ENCODE assay signal across 22 mouse cellular contexts in the genomic region with DNA sequence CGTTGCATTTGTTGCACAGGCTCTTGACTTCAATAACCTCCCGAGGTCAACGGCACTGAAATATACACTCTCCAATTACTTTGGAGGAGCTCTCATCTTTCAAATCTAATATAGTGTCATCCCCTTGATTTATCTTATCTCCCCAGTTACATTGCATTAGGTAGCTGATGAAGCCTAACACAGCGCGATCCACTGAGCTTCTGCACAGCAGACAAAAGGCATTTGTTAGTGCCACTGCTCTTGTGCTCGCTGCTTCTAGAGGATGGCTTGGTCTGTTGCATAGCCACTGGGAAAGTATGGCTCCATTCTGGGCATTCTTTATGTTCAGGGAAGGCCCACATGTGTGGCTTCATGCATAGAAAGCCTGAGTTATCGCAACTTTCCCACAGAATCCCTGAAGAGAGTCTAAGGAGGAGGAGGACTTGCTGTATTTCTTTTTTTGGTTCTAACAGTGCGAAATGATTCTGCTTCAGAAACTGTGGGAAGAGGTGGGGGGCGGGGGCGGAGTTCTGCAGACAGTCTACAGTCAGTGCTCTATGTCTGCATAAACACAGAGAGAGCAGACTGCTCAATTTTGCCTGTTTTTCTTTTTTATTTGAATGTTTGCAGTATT.
DNase-seq lines count a peak whose midpoint lies in the region; ATAC-seq and TF ChIP-seq lines count a peak whose summit lies in the region.
"Had no signal": no experiment of that assay in that cellular context is flagged by ENCODE, and none has a peak within 500 bp of the region (broad histone marks: within the 10 kb centered on the region; RNA-seq: fewer than 3 reads in every experiment).

No protein-coding gene starts in this region.

- no peak overlapping the region for H3K27ac ChIP-seq in hindbrain, embryonic 11.5 days (ENCODE audit: low read depth, low read length)
- no peak overlapping the region for H3K27ac ChIP-seq in hindbrain, postnatal 0 days
- no peak overlapping the region for H3K27ac ChIP-seq in midbrain, embryonic 16.5 days (ENCODE audit: low read length)
- no peak overlapping the region for H3K27ac ChIP-seq in midbrain, embryonic 14.5 days (replicated peaks; ENCODE audit: low read depth, low read length)
- peak overlapping the region; percentile 62 for H3K27ac ChIP-seq in hindbrain, embryonic 13.5 days
- H3K27ac ChIP-seq in neural tube, embryonic 14.5 days (ENCODE audit: low read depth, low read length), result no peak overlapping the region
- H3K27ac ChIP-seq: forebrain, embryonic 13.5 days; heart, embryonic 10.5 days; limb, embryonic 12.5 days; stomach, postnatal 0 days had no signal

- 79% methylated on average over 10 of the region's 10 CpGs for WGBS in hindbrain, embryonic 11.5 days
- 76% methylated on average over 10 of the region's 10 CpGs for WGBS in hindbrain, postnatal 0 days
- 85% methylated on average over 10 of the region's 10 CpGs for WGBS in midbrain, embryonic 16.5 days
- 86% methylated on average over 10 of the region's 10 CpGs for WGBS in midbrain, embryonic 14.5 days
- WGBS in hindbrain, embryonic 13.5 days, result 71% methylated on average over 10 of the region's 10 CpGs
- WGBS in neural tube, embryonic 14.5 days, result 68% methylated on average over 10 of the region's 10 CpGs

- peak; percentile 42 for ATAC-seq in hindbrain, embryonic 11.5 days (ENCODE audit: low FRiP score)
- ATAC-seq in hindbrain, postnatal 0 days, result no peak
- ATAC-seq in midbrain, embryonic 16.5 days, result 0 out of 2 replicates have a peak, but pooled peaks have one; percentile 31
- ATAC-seq in midbrain, embryonic 14.5 days (ENCODE audit: low FRiP score, low TSS enrichment), result no peak
- peak; percentile 79 for ATAC-seq in hindbrain, embryonic 13.5 days (ENCODE audit: low FRiP score)
- 0 out of 2 replicates have a peak, but pooled peaks have one; percentile 45 for ATAC-seq in neural tube, embryonic 14.5 days (ENCODE audit: low read depth)
- ATAC-seq in cerebellum, adult (ENCODE audit: insufficient number of reproducible peaks, low FRiP score, low TSS enrichment), result no peak
- ATAC-seq: forebrain, embryonic 13.5 days; intestine, embryonic 16.5 days; liver, postnatal 0 days had no signal

- H3K27me3 ChIP-seq in hindbrain, embryonic 11.5 days (ENCODE audit: control insufficient read depth, insufficient read depth, low read length), result no peaks in the 10 kb centered on the region
- H3K27me3 ChIP-seq in hindbrain, postnatal 0 days (ENCODE audit: insufficient read depth, low read length), result no peaks in the 10 kb centered on the region
- no peaks in the 10 kb centered on the region for H3K27me3 ChIP-seq in midbrain, embryonic 16.5 days (ENCODE audit: control insufficient read depth, insufficient read depth, low read depth, low read length)
- H3K27me3 ChIP-seq in midbrain, embryonic 14.5 days (ENCODE audit: control insufficient read depth, insufficient read depth, low read length), result no peaks in the 10 kb centered on the region
- no peaks in the 10 kb centered on the region for H3K27me3 ChIP-seq in hindbrain, embryonic 13.5 days
- H3K27me3 ChIP-seq in neural tube, embryonic 14.5 days (ENCODE audit: control insufficient read depth, insufficient read depth, low read length), result no peaks in the 10 kb centered on the region
- H3K27me3 ChIP-seq: forebrain, embryonic 13.5 days; limb, embryonic 12.5 days had no signal

- no peaks in the 10 kb centered on the region for H3K9me3 ChIP-seq in hindbrain, embryonic 11.5 days (ENCODE audit: control insufficient read depth, low read length)
- H3K9me3 ChIP-seq in hindbrain, postnatal 0 days (ENCODE audit: low read length), result no peaks in the 10 kb centered on the region
- no peaks in the 10 kb centered on the region for H3K9me3 ChIP-seq in midbrain, embryonic 16.5 days (replicated peaks; ENCODE audit: control insufficient read depth, low read length, poor library complexity, severe bottlenecking)
- no peaks in the 10 kb centered on the region for H3K9me3 ChIP-seq in midbrain, embryonic 14.5 days (ENCODE audit: control insufficient read depth, low read length)
- no peaks in the 10 kb centered on the region for H3K9me3 ChIP-seq in hindbrain, embryonic 13.5 days
- no peaks in the 10 kb centered on the region for H3K9me3 ChIP-seq in neural tube, embryonic 14.5 days (ENCODE audit: control insufficient read depth, low read length)
- H3K9me3 ChIP-seq: forebrain, embryonic 13.5 days; heart, embryonic 10.5 days; limb, embryonic 12.5 days had no signal

- no peaks in the 10 kb centered on the region for H3K36me3 ChIP-seq in hindbrain, embryonic 11.5 days (ENCODE audit: control insufficient read depth, insufficient read depth, low read length)
- H3K36me3 ChIP-seq in hindbrain, postnatal 0 days (ENCODE audit: insufficient read depth, low read length), result no peaks in the 10 kb centered on the region; the same call in 1 of the 2 replicates
- no peaks in the 10 kb centered on the region; the same call in 1 of the 2 replicates for H3K36me3 ChIP-seq in midbrain, embryonic 16.5 days (ENCODE audit: control insufficient read depth, insufficient read depth, low read length)
- H3K36me3 ChIP-seq in midbrain, embryonic 14.5 days (ENCODE audit: control insufficient read depth, insufficient read depth, low read length), result 0 out of 2 replicates have a peak, but pooled peaks cover 12% of the 10 kb centered on the region
- H3K36me3 ChIP-seq in hindbrain, embryonic 13.5 days, result peaks cover 11% of the 10 kb centered on the region
- H3K36me3 ChIP-seq in neural tube, embryonic 14.5 days (ENCODE audit: control insufficient read depth, insufficient read depth, low read length), result no peaks in the 10 kb centered on the region
- H3K36me3 ChIP-seq: heart, embryonic 10.5 days had no signal

- H3K4me3 ChIP-seq in hindbrain, embryonic 11.5 days (ENCODE audit: low read depth, low read length), result no peak overlapping the region
- no peak overlapping the region for H3K4me3 ChIP-seq in hindbrain, postnatal 0 days (ENCODE audit: low read length)
- no peak overlapping the region for H3K4me3 ChIP-seq in midbrain, embryonic 16.5 days (ENCODE audit: low read depth, low read length)
- H3K4me3 ChIP-seq in midbrain, embryonic 14.5 days (replicated peaks; ENCODE audit: low read depth, low read length), result no peak overlapping the region
- no peak overlapping the region for H3K4me3 ChIP-seq in hindbrain, embryonic 13.5 days
- no peak overlapping the region for H3K4me3 ChIP-seq in neural tube, embryonic 14.5 days (ENCODE audit: low read depth, low read length)
- H3K4me3 ChIP-seq: forebrain, embryonic 13.5 days; heart, embryonic 10.5 days; limb, embryonic 12.5 days had no signal

- H3K4me2 ChIP-seq in hindbrain, embryonic 11.5 days (replicated peaks; ENCODE audit: low read depth, low read length), result no peak overlapping the region
- H3K4me2 ChIP-seq in hindbrain, postnatal 0 days (ENCODE audit: low read depth, low read length), result no peak overlapping the region
- H3K4me2 ChIP-seq in midbrain, embryonic 16.5 days (ENCODE audit: low read length), result no peak overlapping the region
- H3K4me2 ChIP-seq in midbrain, embryonic 14.5 days (ENCODE audit: low read length), result no peak overlapping the region
- H3K4me2 ChIP-seq in hindbrain, embryonic 13.5 days, result no peak overlapping the region
- H3K4me2 ChIP-seq in neural tube, embryonic 14.5 days (ENCODE audit: low read depth, low read length), result no peak overlapping the region
- H3K4me2 ChIP-seq: forebrain, embryonic 13.5 days; limb, embryonic 12.5 days; liver, embryonic 11.5 days; midbrain, embryonic 11.5 days had no signal

- H3K9ac ChIP-seq in hindbrain, embryonic 11.5 days (ENCODE audit: low read depth, low read length), result no peak overlapping the region
- no peak overlapping the region for H3K9ac ChIP-seq in hindbrain, postnatal 0 days (replicated peaks; ENCODE audit: low read length)
- H3K9ac ChIP-seq in midbrain, embryonic 16.5 days (ENCODE audit: low read depth, low read length), result no peak overlapping the region
- H3K9ac ChIP-seq in midbrain, embryonic 14.5 days (replicated peaks; ENCODE audit: low read length), result no peak overlapping the region
- H3K9ac ChIP-seq in hindbrain, embryonic 13.5 days, result no peak overlapping the region
- no peak overlapping the region for H3K9ac ChIP-seq in neural tube, embryonic 14.5 days (replicated peaks; ENCODE audit: low read depth, low read length)
- H3K9ac ChIP-seq: forebrain, embryonic 13.5 days; limb, embryonic 12.5 days; liver, postnatal 0 days had no signal

- peak; percentile 1 for DNase-seq in hindbrain, embryonic 11.5 days (ENCODE audit: low spot score)
- no peak for DNase-seq in hindbrain, postnatal 0 days (ENCODE audit: low spot score)
- DNase-seq in midbrain, embryonic 14.5 days, result no peak
- no peak for DNase-seq in c-Kit-positive CD71-positive TER-119-positive erythroid progenitor cells, embryonic 14.5 days (ENCODE audit: low spot score)
- DNase-seq: adrenal gland, postnatal 14 days; cerebellum, adult 18-20 months; cerebellum, postnatal 25 days; kidney, postnatal 14 days; layer of hippocampus, postnatal 36 days; liver, postnatal 0 days; lung, postnatal 10 days had no signal

- H3K4me1 ChIP-seq in hindbrain, embryonic 11.5 days (replicated peaks; ENCODE audit: control insufficient read depth, insufficient read depth, low read length), result no peaks in the 10 kb centered on the region
- H3K4me1 ChIP-seq in hindbrain, postnatal 0 days (ENCODE audit: insufficient read depth, low read length), result no peaks in the 10 kb centered on the region
- no peaks in the 10 kb centered on the region for H3K4me1 ChIP-seq in midbrain, embryonic 16.5 days (ENCODE audit: control insufficient read depth, insufficient read depth, low read length)
- no peaks in the 10 kb centered on the region for H3K4me1 ChIP-seq in midbrain, embryonic 14.5 days (ENCODE audit: control insufficient read depth, insufficient read depth, low read length)
- 0 out of 2 replicates have a peak, but pooled peaks cover 4% of the 10 kb centered on the region for H3K4me1 ChIP-seq in hindbrain, embryonic 13.5 days (replicated peaks)
- H3K4me1 ChIP-seq in neural tube, embryonic 14.5 days (ENCODE audit: control insufficient read depth, insufficient read depth, low read length), result no peaks in the 10 kb centered on the region
- H3K4me1 ChIP-seq: forebrain, embryonic 13.5 days; heart, embryonic 10.5 days; limb, embryonic 12.5 days had no signal

- TF ChIP-seq CTCF in hindbrain, postnatal 0 days (IDR thresholded peaks at IDR 0.05; ENCODE audit: low read depth), result no peak

Comparison
In these comparisons a context has a peak if more than half of its experiments do, and no peak if none do; other contexts are left out.
1. ATAC-seq: peak in hindbrain, embryonic 11.5 days (single experiment), midbrain, embryonic 16.5 days (single experiment), hindbrain, embryonic 13.5 days (single experiment) and neural tube, embryonic 14.5 days (single experiment); none in hindbrain, postnatal 0 days (single experiment), midbrain, embryonic 14.5 days (single experiment) and cerebellum, adult (single experiment).